Mouse (Mus musculus) liver, adult 2 months (tissue): ENCODE data around the gene Ubfd1.

ENCODE experiments used
- CTCF ChIP-seq: fragments of 200-500 bp; IDR thresholded peaks from 2 replicates; pipeline ENCODE4 v1.5.1; 2011; ENCODE audit warnings: low read depth, low read length, control low read depth
- POLR2A ChIP-seq: fragments of 200-500 bp; IDR thresholded peaks from 2 replicates; pipeline ENCODE4 v1.6.1; 2011; ENCODE audit warnings: low read length, control low read depth; ENCODE audit not compliant: insufficient read depth; ENCODE audit errors: extremely low read depth

DNA sequence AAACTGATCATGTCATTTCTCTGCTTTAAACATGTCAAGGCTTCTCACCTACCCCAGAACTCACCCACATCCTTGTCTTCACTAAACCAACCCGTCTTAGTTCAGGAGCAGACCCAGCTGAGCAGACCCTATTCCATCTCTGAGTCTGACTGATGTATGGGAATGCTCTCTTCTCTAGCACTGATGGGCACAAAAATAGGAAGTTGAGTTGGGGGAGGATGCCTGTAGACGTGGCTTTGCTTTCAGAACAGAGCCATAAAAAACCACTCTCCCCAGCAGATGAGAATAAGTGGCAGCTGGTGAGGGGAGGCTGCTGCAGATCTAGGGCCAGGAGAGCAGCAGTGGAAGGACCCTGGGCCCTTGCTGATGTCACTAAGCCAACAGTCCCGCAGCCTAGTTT is 33.6 kb upstream of the Ubfd1 start:
- no peak for TF ChIP-seq CTCF
- TF ChIP-seq POLR2A = no peak
